Mouse (Mus musculus): ENCODE results near the gene Dnajb14.

- TF ChIP-seq CTCF (IDR thresholded peaks at IDR 0.05; ENCODE audit: low read depth, low read length) = no peak
- no peak for TF ChIP-seq POLR2A (IDR thresholded peaks at IDR 0.05; ENCODE audit: borderline replicate concordance, low read depth, low read length)
Measured at GRCm38 (mm10) chr3:137927010-137927409, 59.5 kb downstream of the Dnajb14 start.

All from bone marrow macrophage, adult 2 months (primary cell).